Mouse (Mus musculus): Measurements from ENCODE around the gene Il11ra1. TPM values are rescaled to one million over a fixed set of nuclear protein-coding genes. Genes with fewer than 3 reads are reported as not detected.
A peak's percentile ranks its signal among the peaks of the same experiment; 100 is the strongest.
"Not testable (repeated sequence)": the region's sequence is repeated elsewhere in the genome, so short reads cannot be mapped to it uniquely, and the experiment has no call there.

The Il11ra1 gene
- total RNA-seq (2022): 10 to 100 TPM; 41.4 to 51.9 (median 49.4) TPM

GRCm38 (mm10) chr4:41699783-41700182 lies at the start of gene Il11ra1:
TSS of gene Il11ra1 (plus strand) at chr4:41699989.
- not testable (repeated sequence) for DNase-seq (ENCODE audit: low spot score in 2 of 2)

DNA sequence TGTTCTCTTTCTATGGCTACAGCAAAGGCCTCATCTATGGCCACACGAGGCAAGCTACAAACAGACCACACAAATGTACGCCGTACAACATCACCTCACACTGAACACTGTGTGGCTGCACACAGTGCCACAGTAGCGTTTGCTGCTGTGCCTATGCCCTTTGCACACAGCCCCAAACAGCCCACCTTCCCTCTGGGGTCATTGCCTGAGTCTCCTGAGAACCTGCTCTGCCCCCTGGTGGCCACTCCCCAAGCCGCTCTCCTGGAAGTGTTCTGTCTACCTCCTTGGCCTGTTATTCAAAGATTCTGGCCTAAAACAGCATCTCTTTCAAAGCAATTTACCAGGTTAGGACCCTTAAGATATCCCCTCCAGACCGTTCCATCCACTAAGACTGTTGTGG lies 46.5 kb upstream of the Il11ra1 start:
- peak; percentile 46 to 63 for DNase-seq (ENCODE audit: low spot score in 2 of 2)

GRCm38 (mm10) chr4:41653730-41654129 lies 46.1 kb upstream of the Il11ra1 start:
- no peak for DNase-seq (ENCODE audit: low spot score in 2 of 2)

GRCm38 (mm10) chr4:41654217-41654616 lies 45.6 kb upstream of the Il11ra1 start:
- peak; percentile 54 to 61 for DNase-seq (ENCODE audit: low spot score in 2 of 2)

DNA sequence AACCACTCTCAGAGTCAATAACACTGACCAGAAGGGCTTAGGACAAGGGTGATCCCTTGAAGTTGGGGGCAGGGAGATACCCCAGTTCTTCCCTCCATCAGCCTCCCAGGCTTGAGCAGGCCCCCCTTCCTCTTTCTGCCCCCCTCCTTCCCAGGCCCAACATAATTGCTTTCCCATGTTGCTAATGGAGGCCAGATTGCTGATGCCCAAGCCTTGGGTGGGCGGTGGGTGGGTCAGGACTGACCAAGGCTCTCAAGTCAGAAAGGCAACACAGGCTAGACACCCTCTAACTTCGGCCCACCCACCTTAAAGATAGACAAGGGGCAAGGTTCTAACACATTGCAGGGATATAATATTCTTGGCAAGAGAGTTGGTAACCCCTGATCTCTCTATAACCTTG lies 44.3 kb upstream of the Il11ra1 start:
- no peak for DNase-seq (ENCODE audit: low spot score in 2 of 2)

DNA sequence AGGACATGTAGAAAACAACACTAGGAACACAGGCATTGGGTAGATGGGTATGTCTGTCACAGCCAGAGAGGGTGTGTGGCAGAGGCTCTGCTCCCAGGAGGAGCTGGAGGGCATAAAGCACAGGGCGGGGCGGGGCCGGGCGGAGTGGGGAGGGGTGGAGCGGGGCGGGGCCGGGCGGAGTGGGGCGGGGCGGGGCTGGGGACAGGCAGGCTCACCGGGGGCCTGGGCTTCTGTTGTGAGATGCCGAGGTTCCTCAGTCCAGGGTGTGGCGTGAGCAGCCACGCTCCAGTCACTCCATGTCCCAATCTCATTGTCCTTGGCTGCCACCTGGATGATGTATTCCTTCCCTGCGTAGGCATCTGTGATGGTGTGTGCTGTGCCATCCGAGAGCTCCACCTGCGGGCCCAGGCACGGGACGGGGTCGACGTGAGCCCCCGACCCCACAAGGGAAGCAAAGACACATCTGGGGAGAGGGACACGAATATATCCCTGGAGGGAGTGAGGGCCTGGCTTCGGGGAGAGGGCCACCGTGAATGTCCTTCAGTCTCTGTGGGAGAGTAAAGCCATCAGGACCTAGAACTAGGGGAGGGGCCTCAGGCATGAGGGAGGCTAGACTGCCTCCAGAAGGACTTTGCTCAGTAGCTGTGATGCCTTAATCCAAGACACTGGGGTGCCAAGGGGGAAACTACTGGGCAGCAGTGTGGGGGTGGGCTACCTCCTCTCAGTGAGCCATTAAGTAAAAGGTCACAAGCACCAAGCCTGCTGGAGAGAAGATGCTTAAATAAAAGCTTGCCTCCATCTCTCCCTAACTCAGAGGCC lies 41.0 kb upstream of the Il11ra1 start:
- DNase-seq (ENCODE audit: low spot score in 2 of 2): no peak

- DNase-seq (ENCODE audit: low spot score in 2 of 2): no peak
Observed at GRCm38 (mm10) chr4:41659556-41659955, 40.2 kb upstream of the Il11ra1 start.

DNA sequence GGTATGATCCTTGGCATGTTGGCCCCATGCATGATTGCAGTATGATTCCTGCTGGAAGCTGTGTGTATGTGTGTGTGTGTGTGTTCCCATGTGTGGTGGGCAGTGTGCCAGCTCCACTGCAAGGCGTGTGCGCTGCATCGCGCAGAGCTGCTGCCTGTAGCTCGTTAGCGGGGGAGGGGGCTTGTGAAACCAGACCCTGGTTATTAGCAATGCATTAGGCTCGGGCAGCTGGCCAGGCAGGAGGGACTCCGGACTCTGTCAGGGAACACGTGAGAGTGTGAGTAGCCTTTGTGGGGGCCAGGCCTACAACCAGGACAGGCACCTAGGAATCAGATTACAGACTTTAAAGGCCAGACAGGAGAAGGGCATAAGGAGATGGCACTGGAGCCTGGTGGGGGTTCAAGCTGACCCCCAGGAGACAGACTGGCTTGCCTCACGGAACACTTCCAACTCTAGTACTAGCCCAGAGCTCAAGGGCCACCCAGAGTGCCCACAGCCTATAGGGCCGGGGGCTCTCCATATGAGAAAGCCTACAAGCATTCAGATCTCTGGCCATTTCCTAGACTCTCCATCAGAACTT lies 38.8 kb upstream of the Il11ra1 start:
- DNase-seq (ENCODE audit: low spot score in 2 of 2): no peak

GRCm38 (mm10) chr4:41662723-41663122 lies 37.1 kb upstream of the Il11ra1 start:
- DNase-seq (ENCODE audit: low spot score in 2 of 2): no peak

DNA sequence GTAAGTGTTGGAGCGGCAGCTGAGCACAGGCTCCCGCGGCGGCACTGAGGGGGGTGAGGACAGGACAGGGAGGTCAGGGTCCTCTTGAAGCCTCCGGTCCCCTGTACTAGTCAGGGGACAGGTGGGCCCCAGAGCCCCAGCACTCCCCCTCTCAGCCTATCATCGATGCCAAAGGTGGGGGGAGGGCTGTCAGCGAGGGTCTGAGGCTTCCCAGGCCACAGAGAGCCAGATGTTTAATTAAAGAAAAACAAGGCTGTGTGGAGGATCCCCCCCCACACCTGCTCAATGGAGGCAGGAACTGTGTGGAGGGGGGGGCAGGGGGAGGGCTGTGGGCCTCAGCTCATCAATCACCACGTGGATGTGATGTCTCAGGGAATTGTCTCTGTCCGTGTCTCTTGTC lies 36.2 kb upstream of the Il11ra1 start:
- DNase-seq (ENCODE audit: low spot score in 2 of 2): no peak

DNA sequence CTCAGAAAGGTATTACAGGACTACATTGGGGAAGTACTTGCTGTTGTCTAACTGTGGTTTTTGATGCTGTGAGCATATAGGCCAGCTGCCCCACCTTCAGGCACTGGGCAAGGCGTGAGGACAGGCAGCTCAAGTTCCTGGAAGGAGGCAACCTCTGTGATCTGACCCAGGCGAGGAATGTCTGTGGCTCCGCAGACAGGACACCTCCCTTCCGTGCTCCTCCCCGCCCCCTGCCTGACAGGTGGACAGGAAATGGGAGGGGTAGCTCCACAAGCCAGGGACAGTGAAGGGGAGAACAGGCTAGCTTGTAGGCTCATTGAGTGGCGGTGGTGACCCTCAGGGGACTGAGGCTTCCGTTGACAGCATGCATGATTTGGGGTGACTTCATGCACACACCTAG lies 35.3 kb upstream of the Il11ra1 start:
- peak; percentile 52 to 68 for DNase-seq (ENCODE audit: low spot score in 2 of 2)

- DNase-seq (ENCODE audit: low spot score in 2 of 2): peak in 1 of 2 experiments; percentile 31
Observed at GRCm38 (mm10) chr4:41665009-41665675, 34.6 kb upstream of the Il11ra1 start.

GRCm38 (mm10) chr4:41666646-41667045 lies 33.1 kb upstream of the Il11ra1 start:
- DNase-seq (ENCODE audit: low spot score in 2 of 2): peak; percentile 46 to 73

DNA sequence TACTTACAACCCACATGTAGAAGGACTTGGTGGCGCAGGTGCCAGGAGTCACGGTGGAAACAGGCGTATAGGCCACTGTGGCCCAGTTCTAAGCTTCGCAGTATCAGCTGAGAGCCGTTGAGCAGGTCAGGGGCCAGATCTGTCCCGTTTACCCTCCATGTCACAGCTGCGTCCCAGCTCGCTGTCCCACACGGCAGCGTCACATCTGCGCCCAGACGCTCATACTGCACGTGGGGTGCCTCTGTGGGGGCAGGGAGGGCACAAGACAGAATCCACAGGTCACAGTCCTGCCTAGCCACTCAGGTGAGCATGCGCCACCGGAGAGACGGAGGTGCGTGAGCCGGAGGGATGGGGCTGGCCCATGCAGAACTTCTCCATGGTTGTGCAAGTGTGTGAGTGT lies 29.0 kb upstream of the Il11ra1 start:
- DNase-seq (ENCODE audit: low spot score in 2 of 2): no peak

DNA sequence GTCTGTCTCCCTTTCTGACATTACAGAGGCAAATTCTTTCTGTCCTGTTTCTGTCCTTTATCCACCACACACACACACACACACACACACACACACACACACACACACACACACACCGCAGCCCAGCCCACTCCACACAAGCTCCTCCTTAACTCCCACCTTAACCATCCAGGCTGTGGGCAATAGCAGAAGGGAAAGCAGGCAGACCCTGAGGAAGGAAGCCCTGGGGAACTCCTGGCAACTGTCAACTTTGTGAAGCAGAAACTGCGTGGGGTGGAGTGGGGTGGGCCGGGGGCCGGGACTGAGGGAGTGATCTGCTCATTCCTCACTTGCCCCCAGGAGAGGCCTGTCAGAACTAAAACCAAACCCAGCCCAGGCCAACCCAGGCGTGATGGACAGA lies 28.3 kb upstream of the Il11ra1 start:
- no peak for DNase-seq (ENCODE audit: low spot score in 2 of 2)

GRCm38 (mm10) chr4:41671963-41672480 lies 27.8 kb upstream of the Il11ra1 start:
- DNase-seq (ENCODE audit: low spot score in 2 of 2): no peak

DNA sequence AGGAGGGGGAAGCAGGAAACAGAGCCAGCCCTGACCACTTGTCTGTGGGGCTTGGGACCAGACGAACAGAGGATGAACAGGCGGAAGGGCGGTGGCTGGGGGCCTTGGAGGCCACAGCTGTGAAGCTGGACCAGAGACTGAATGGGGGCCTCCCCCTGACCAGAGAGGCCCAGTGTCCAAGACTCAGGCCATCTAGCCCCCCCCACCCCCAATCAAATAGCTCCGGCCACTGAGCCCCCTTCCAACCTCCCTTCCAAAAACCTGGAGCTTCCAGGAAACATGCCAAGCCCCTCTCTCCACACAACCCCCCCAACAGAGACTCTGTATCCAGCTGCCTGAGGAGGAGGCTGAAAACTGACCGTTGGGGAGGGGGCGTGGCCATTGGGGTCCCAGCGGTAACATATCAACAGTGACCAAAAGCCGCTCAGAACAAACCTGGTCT lies 27.2 kb upstream of the Il11ra1 start:
- no peak for DNase-seq (ENCODE audit: low spot score in 2 of 2)

GRCm38 (mm10) chr4:41673186-41673585 lies 26.6 kb upstream of the Il11ra1 start:
- no peak for DNase-seq (ENCODE audit: low spot score in 2 of 2)

DNA sequence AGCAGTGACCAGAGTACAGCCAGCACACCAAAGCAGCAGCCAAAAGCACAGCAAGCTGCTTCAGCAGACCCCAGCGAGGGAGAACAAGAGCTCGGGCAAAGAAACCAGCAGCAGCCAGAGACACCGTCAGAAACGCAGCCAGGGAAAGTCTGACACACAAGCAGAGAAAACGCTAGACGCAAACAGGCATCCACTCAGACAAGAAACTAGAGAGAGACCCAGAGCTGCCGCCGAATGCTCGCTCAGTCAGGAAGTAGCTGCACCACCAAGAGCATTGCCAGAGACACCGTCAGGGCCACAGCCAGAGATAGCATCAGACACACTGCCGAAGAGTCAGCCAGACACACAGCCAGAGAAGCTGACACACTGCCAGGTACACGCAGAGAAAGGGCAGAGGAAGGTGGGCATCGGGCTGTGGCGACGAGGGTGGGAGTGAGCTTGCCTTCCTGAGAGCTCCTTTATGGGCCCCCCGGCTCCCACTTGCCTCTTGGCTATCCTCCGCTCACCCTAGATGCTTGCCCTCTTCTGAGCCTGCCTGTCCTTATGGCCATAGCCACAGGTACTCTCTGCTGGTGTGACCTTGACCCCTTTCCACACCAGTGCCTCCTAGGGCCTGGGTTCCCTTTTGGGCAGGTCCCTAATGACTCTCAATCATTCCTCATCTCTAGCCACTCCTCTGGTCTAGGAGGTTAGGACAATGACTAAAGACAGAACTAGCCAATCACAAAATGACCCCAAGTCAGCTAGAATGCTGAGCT lies 23.4 kb upstream of the Il11ra1 start:
- no peak for DNase-seq (ENCODE audit: low spot score in 2 of 2)

DNA sequence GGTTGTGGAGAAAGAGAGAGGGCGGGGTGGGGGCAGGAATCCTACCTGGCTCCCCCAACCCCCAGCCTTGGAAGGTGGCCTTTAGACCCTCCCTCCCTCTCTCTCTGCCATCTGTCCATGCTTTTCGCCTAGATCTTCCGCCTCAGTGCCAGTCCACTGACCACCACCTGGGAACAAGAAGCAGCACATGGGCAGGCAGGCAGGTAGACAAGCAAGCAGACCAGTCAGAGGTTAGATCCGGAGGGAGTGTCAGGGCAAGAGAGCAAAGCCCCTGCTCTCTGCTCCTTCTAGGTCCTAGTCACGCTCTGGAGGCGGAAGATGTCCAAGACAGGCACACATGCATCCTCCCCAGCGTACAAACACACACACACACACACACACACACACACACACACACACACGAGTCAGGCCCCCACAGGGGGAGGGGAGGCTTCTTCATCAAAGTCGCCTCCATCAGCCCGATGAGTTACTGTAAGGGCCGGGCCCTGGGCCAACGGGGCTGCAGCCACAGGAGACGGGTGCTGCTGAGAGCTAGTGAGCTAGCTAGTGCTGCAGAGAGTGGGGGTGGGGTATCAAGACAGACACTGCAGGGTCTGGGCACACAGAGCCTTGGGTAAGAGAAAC lies 22.7 kb upstream of the Il11ra1 start:
- no peak for DNase-seq (ENCODE audit: low spot score in 2 of 2)

DNA sequence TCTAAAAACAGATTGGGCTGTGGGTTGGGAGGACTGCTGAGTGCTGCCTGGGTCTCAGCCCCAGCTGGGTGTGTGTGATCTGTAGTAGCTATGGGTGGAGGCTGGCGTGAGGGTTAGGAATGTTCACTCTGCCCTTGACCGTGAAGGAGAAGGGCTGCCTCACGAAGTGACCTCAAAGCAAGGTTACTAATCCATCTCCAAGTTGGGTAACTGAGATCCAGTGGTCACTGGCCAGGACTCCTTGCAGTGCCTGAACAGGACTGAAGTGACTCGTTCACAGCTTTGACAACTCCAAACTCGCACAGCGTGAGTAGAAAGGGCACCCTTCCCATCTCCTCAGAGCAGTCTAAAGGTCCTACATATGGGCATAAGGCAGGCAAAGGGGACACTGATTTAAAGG lies 20.9 kb upstream of the Il11ra1 start:
- DNase-seq (ENCODE audit: low spot score in 2 of 2): no peak

Measured in gastrocnemius, adult 8-10 months (tissue).